Mouse (Mus musculus) embryonic facial prominence, embryonic 10.5 days (tissue): ENCODE measurements around the gene Gipc3. TPM values are rescaled to one million over a fixed set of nuclear protein-coding genes. Genes with fewer than 3 reads are reported as not detected.

Experiments used
- DNase-seq: peaks from one replicate; pipeline ENCODE4 v3.0.0-alpha.2; 2017; ENCODE audit warnings: low spot score
- H3K27ac ChIP-seq: fragments of 300-500 bp; sonication (generic); replicated peaks from 2 replicates; pipeline ENCODE4 v1.5.1; 2016; ENCODE audit warnings: mild to moderate bottlenecking
- H3K27me3 ChIP-seq: fragments of 300-500 bp; sonication (generic); replicated peaks from 2 replicates; pipeline ENCODE4 v1.6.1; 2016; ENCODE audit warnings: low read depth, mild to moderate bottlenecking; ENCODE audit not compliant: poor library complexity, severe bottlenecking
- H3K36me3 ChIP-seq: fragments of 300-500 bp; sonication (generic); replicated peaks from 2 replicates; pipeline ENCODE4 v1.6.1; 2016; ENCODE audit warnings: mild to moderate bottlenecking, moderate library complexity
- H3K4me1 ChIP-seq: fragments of 300-500 bp; sonication (generic); 2 replicates; pipeline ENCODE4 v1.6.1; 2016
- H3K4me3 ChIP-seq: fragments of 300-500 bp; sonication (generic); 2 replicates; pipeline ENCODE4 v1.5.1; 2016; ENCODE audit warnings: mild to moderate bottlenecking, moderate library complexity
- H3K9me3 ChIP-seq: fragments of 300-500 bp; sonication (generic); 2 replicates; pipeline ENCODE4 v1.6.1; 2016; ENCODE audit warnings: mild to moderate bottlenecking
- WGBS: fragments of 180-500 bp; shearing (Covaris S2); methylation state at CpG from one replicate; pipeline ENCODE4 v1.1.7; 2016; 5-methylcytosine and 5-hydroxymethylcytosine counted together
- polyA plus RNA-seq: library from polyadenylated mRNA; unstranded; fragments of >200 nt; fragmentation: Nextera tagmentation; extraction: Ambion mirVana; gene quantifications from 2 replicates; pipeline ENCODE4 v1.2.1, GENCODE M21; 2016

Gene Gipc3
- polyA plus RNA-seq, 1 experiment from 2014 or later, result not detected

GRCm38 (mm10) chr10:81306837-81307682 lies 36.0 kb downstream of the Gipc3 start:
- Histone ChIP-seq H3K27me3 (no peaks in the 10 kb centered on the region), H3K4me3 (no peak overlapping the region), H3K4me1 (peaks cover 26% of the 10 kb centered on the region), H3K36me3 (peaks cover 81% of the 10 kb centered on the region), H3K9me3 (no peaks in the 10 kb centered on the region), H3K27ac (no peak overlapping the region)
- WGBS, result 94% methylated on average over 21 of the region's 21 CpGs
- no peak for DNase-seq

DNA sequence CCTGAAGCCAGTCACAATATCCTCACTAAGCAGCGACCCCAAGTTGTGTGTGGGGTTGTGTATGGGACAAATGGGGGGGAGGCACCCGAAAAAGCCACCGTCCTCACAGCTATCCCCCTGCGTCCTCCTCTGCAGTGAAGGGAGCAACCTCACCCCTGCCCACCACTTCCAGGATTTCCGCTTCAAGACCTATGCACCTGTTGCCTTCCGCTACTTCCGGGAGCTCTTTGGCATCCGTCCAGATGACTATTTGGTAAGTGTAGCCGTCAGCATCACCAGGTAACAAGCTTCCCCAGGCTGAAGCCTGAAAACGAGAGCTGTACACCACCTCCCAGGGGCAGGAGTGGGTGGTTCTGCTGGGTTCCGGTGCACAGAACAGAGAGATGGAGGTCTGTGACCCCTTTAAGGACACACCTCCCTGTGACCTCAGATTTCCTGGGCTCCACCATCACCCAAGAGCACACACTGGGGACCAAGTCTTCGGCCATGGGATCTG lies 36.8 kb downstream of the Gipc3 start:
- Histone ChIP-seq H3K27ac (no peak overlapping the region), H3K27me3 (no peaks in the 10 kb centered on the region), H3K9me3 (no peaks in the 10 kb centered on the region), H3K4me1 (peaks cover 32% of the 10 kb centered on the region), H3K4me3 (no peak overlapping the region), H3K36me3 (peaks cover 79% of the 10 kb centered on the region)
- 95% methylated on average over 12 of the region's 12 CpGs for WGBS
- no peak for DNase-seq

- WGBS, result 93% methylated on average over 14 of the region's 14 CpGs
- Histone ChIP-seq H3K4me3 (no peak overlapping the region), H3K27ac (no peak overlapping the region), H3K36me3 (peaks cover 77% of the 10 kb centered on the region), H3K4me1 (peaks cover 38% of the 10 kb centered on the region), H3K9me3 (no peaks in the 10 kb centered on the region), H3K27me3 (no peaks in the 10 kb centered on the region)
- DNase-seq, result no peak
Measured at GRCm38 (mm10) chr10:81305663-81306062, 37.4 kb downstream of the Gipc3 start.

DNA sequence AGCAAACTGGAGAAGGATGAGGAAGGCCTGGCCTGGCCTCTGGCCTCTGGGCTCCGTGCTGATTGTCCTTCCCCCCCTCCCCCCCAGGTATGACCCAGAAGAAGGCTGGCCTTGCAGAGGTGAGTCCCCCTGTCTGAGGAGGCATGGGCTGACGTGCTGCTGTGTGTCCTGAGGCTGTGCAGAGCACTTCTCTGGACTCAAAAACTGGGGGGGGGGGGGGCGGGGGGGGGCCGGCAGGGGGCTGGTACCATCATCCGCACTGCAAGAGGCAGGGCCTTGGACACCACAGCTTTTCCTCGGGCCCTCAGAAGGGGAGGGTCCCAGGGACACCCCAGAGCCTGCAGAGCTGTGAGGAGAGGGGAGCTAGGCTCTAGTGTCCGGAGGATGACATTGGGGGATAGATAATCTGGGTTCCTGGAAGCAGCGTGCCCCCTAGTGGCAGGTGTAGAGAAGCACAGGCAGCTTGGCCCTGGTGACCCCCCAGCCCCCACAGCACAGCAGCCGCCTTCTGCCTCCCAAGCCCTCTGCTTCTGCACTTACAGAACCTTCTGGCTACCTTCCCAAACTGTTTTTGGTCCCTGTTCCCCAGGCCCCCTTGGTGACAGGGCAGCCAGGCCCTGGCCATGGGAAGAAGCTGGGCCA lies 38.3 kb downstream of the Gipc3 start:
- H3K9me3 ChIP-seq, result no peaks in the 10 kb centered on the region
- H3K36me3 ChIP-seq, result peaks cover 76% of the 10 kb centered on the region
- H3K4me1 ChIP-seq, result peaks cover 48% of the 10 kb centered on the region
- H3K4me3 ChIP-seq, result no peak overlapping the region
- WGBS, result 24% methylated on average over 8 of the region's 9 CpGs
- H3K27ac ChIP-seq, result no peak overlapping the region
- peak; percentile 64 for DNase-seq
- no peaks in the 10 kb centered on the region for H3K27me3 ChIP-seq

GRCm38 (mm10) chr10:81303761-81304160 lies 39.3 kb downstream of the Gipc3 start:
- H3K27ac ChIP-seq, result peak overlapping the region; percentile 36; the same call in 1 of the 2 replicates
- peaks cover 57% of the 10 kb centered on the region for H3K4me1 ChIP-seq
- WGBS, result 77% methylated on average over 7 of the region's 7 CpGs
- peaks cover 68% of the 10 kb centered on the region for H3K36me3 ChIP-seq
- no peak overlapping the region for H3K4me3 ChIP-seq
- no peaks in the 10 kb centered on the region for H3K27me3 ChIP-seq
- no peak for DNase-seq
- no peaks in the 10 kb centered on the region for H3K9me3 ChIP-seq

GRCm38 (mm10) chr10:81303258-81303657 lies 39.8 kb downstream of the Gipc3 start:
- peak overlapping the region; percentile 36 for H3K27ac ChIP-seq
- H3K9me3 ChIP-seq, result no peaks in the 10 kb centered on the region
- 78% methylated on average over 10 of the region's 10 CpGs for WGBS
- peaks cover 57% of the 10 kb centered on the region for H3K4me1 ChIP-seq
- H3K36me3 ChIP-seq, result peaks cover 68% of the 10 kb centered on the region
- no peaks in the 10 kb centered on the region for H3K27me3 ChIP-seq
- DNase-seq, result no peak
- 0 out of 2 replicates have a peak overlapping the region, but pooled peaks have one; percentile 9 for H3K4me3 ChIP-seq

DNA sequence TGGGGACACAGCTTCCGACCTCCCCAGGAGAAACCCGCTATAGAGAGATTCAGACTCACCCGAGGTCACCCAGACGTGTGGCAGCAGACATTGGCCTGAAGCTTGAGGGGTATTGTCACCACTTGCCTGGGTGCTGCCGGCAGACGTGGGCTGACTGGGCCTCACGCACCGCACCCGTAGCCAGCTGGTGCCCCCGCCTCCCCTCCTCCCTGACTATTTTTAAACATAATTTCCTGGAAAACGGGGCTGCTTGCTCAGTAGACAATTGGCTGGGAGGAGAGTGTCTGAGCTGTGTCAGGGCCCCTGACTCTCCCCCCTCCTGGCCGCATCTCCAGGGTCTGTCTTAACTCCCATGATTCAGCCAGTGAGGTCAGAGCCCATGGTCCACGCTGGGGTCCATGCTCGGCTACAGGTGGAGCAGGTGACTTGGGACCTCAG lies 40.3 kb downstream of the Gipc3 start:
- Histone ChIP-seq H3K36me3 (peaks cover 68% of the 10 kb centered on the region), H3K4me3 (peak overlapping the region; percentile 9; the same call in 1 of the 2 replicates), H3K4me1 (peaks cover 62% of the 10 kb centered on the region), H3K9me3 (no peaks in the 10 kb centered on the region), H3K27ac (peak overlapping the region; percentile 60), H3K27me3 (no peaks in the 10 kb centered on the region)
- WGBS, result 81% methylated on average over 14 of the region's 14 CpGs
- DNase-seq, result no peak

- H3K4me1 ChIP-seq, result peaks cover 67% of the 10 kb centered on the region
- no peaks in the 10 kb centered on the region for H3K9me3 ChIP-seq
- H3K27ac ChIP-seq, result peak overlapping the region; percentile 60
- H3K4me3 ChIP-seq, result peak overlapping the region; percentile 9; the same call in 1 of the 2 replicates
- WGBS, result 79% methylated on average over 4 of the region's 4 CpGs
- peaks cover 64% of the 10 kb centered on the region for H3K36me3 ChIP-seq
- no peaks in the 10 kb centered on the region for H3K27me3 ChIP-seq
- no peak for DNase-seq
Measured at GRCm38 (mm10) chr10:81302288-81302687, 40.8 kb downstream of the Gipc3 start.

DNA sequence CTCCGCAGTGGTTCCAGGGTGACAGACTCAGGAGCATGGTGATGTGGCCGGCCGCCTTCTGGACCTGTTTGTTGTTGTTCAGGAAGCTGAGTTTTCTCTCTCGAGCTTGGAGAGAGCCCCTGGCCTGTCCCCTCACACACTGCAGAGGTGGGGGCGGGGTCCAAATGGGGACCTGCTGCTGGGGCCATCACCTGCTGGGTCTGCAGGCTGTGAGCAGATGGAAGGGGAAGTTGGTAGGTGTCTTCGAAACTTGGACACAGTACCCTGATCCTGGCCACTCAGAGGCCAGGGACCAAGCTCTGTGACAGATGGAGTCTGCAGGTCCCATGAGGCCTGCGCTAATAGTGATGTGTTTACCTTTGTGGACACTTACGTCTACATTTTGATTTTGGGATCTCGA lies 41.7 kb downstream of the Gipc3 start:
- H3K36me3 ChIP-seq, result peaks cover 60% of the 10 kb centered on the region
- H3K9me3 ChIP-seq, result no peaks in the 10 kb centered on the region
- no peak overlapping the region for H3K4me3 ChIP-seq
- no peaks in the 10 kb centered on the region for H3K27me3 ChIP-seq
- WGBS, result 78% methylated on average over 9 of the region's 9 CpGs
- H3K27ac ChIP-seq, result no peak overlapping the region
- DNase-seq, result no peak
- H3K4me1 ChIP-seq, result peaks cover 72% of the 10 kb centered on the region

- DNase-seq, result no peak
- Histone ChIP-seq H3K27ac (peak overlapping the region; percentile 11; the same call in 1 of the 2 replicates), H3K4me3 (peak overlapping the region; percentile 4; the same call in 1 of the 2 replicates), H3K27me3 (no peaks in the 10 kb centered on the region), H3K4me1 (peaks cover 79% of the 10 kb centered on the region), H3K9me3 (no peaks in the 10 kb centered on the region), H3K36me3 (peaks cover 59% of the 10 kb centered on the region)
- WGBS, result 86% methylated on average over 9 of the region's 9 CpGs
Measured at GRCm38 (mm10) chr10:81300352-81300907, 42.6 kb downstream of the Gipc3 start.

DNA sequence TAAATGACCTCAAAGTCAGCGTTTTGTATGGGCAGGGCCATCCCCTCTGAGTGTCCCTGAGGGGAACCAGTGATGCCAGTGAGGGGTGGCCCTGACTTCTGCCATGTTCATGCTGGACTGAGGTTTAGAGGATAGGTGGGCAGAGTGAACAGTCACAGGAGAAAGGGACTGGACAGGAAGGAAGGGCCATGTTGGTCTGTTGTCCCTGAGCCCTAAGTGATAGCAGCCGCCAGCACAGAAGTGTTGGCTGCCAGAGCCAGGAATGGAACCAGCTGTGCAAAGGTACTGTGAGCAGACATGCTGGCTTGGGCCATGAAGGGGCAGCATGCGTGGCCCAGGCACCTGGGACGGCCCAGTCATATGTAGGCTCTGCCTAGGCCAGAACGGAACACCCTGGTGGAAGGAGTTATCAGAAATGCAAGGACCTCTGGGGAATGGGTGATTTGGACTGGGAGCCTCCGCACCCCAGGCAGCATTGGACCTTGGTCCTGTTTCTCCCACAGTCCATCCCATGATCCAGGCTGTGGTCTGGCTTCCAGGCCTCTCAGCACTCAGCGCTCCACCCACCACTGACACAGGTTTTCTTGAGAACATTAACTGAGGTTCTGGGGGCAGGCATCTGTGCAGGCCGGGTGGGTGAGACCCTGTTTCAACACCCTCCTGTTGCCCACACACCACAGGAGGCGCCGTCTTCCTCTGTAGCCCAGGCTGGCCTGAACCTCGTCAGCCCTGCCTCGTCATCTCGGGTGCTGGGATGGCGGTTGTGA lies 43.3 kb downstream of the Gipc3 start:
- no peaks in the 10 kb centered on the region for H3K27me3 ChIP-seq
- H3K9me3 ChIP-seq, result no peaks in the 10 kb centered on the region
- no peak overlapping the region; the same call in 1 of the 2 replicates for H3K4me3 ChIP-seq
- peaks cover 86% of the 10 kb centered on the region for H3K4me1 ChIP-seq
- peaks cover 60% of the 10 kb centered on the region for H3K36me3 ChIP-seq
- 91% methylated on average over 14 of the region's 14 CpGs for WGBS
- H3K27ac ChIP-seq, result peak overlapping the region; percentile 11; the same call in 1 of the 2 replicates
- DNase-seq, result no peak
